Mouse (Mus musculus) C2C12 (cell line): ENCODE measurements at regions not wholly inside any gene's neighbourhood (a gene's known extent, or its start where the extent isn't known, plus 50 kb on each side); places are given as distances from the start of the nearest gene placed in this dataset.

Experiments
- CEBPB ChIP-seq: IDR thresholded peaks from one replicate; pipeline ENCODE4 v1.6.1; 2011; ENCODE audit warnings: low read depth, mild to moderate bottlenecking, control low read depth, moderate library complexity
- CTCF ChIP-seq: IDR thresholded peaks from one replicate; pipeline ENCODE4 v1.5.1; 2011; ENCODE audit not compliant: control insufficient read depth, insufficient read depth, insufficient read length
- MAX ChIP-seq: IDR thresholded peaks from one replicate; pipeline ENCODE4 v1.6.1; 2011; ENCODE audit warnings: mild to moderate bottlenecking, control low read depth
- MYOD1 ChIP-seq: IDR thresholded peaks from one replicate; pipeline ENCODE4 v1.6.1; 2011; ENCODE audit warnings: low read depth; ENCODE audit not compliant: control insufficient read depth, insufficient read length
- MYOG ChIP-seq: IDR thresholded peaks from one replicate; pipeline ENCODE4 v1.6.1; 2011; ENCODE audit not compliant: control insufficient read depth, insufficient read length; ENCODE audit errors: extremely low read depth
- USF1 ChIP-seq: IDR thresholded peaks from one replicate; pipeline ENCODE4 v1.6.1; 2011; ENCODE audit warnings: low read depth, mild to moderate bottlenecking, control low read depth, moderate library complexity

DNA sequence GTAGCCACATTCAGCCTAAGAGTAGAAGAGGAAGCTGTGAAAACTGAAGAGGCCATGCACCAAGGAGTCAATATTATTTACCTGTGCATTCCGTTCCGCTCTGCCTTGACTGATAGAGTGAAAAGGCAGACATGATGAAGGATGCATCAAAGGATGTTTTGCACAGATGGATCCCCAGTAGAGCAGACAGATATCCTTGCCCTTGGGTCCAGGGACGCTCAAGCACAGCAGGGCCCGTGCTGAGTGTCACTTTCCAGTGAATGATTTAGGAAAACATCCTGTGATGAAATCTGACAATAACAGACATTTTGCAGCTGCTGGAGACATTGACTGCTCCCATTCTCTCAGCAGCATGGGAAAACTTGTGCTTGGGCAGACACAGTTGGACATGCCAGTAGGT is 561.6 kb upstream of the Rag2 start:
- TF ChIP-seq CTCF: no peak
- TF ChIP-seq MYOD1: no peak
- TF ChIP-seq MAX: no peak
- no peak for TF ChIP-seq USF1
- no peak for TF ChIP-seq CEBPB
- TF ChIP-seq MYOG: no peak
